Mouse (Mus musculus) mature B cell (primary cell): Measurements from ENCODE around the gene Lmo7.

Experiments used
- in situ Hi-C: fragments of 300-500 bp; cut with MboI; formaldehyde crosslinking; loops from 2 replicates; pipeline ENCODE4 v1.14.3; 2019

Gene Lmo7

DNA sequence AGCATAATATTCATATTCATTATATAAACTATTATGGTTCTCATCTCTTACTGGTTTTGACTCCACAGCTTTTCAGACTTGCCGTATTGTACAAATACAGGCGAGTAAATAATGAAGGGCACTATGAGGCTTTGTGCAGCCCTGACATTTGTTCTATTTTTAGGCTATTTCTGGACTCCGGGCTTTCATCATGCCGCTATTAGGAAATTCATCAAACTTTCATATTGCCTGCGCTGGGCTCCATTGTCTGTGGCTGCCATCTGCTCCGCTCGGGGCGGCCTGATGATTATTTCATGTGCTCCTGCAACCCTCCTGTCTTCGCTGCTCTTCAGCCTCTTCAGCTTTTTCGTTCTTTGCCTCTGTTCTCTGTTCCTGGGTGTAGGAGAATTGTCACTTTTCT lies 50.3 kb downstream of the Lmo7 start:
- in situ Hi-C loops: no loop called here

DNA sequence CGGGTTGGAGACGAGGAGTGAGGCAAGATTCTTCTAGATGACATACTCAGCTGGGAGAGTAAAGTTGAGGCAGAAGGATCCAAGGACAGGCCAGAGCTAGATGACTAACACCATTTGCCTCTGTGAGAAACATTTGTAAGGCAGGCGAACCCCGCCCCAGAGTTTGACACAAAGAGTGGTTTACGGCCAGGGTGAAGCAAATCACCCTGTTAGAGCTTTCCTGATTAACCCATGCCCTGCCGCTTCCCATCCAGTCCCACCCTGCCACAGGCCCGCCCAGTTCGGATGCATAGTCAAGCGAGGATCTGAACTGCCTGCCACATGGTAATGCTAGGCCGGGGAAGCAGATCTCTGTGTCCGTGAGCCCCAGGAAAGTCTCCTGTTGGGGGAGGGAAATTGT lies 51.5 kb downstream of the Lmo7 start:
- in situ Hi-C loops: no loop called here

DNA sequence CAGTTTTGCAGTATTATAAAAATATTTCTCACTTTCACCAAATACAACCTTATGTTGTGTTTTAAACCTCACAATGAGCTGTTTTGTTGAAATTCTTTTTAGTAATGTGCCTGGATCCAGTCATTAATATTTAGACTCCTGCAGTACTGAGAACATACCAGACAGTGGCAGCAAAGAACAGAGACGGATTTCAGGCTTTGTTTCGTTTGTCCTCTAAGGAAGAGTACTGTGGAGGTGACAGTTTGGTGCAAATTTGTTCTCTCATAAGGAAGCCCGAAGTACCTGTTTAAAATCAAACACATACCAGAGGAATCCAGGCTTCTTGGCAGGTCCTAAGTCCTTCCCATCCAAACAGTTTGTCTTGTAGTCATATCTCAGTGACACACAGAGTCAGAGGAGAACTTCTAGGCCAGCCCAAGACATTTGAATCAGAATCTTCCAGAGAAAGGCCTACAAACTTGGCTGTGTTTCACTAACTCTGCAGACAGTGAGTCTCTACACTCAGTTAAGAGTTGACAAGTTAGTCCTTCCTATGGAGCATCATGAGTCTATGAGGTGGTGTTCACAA lies 52.3 kb downstream of the Lmo7 start:
- in situ Hi-C loops: no loop called here

DNA sequence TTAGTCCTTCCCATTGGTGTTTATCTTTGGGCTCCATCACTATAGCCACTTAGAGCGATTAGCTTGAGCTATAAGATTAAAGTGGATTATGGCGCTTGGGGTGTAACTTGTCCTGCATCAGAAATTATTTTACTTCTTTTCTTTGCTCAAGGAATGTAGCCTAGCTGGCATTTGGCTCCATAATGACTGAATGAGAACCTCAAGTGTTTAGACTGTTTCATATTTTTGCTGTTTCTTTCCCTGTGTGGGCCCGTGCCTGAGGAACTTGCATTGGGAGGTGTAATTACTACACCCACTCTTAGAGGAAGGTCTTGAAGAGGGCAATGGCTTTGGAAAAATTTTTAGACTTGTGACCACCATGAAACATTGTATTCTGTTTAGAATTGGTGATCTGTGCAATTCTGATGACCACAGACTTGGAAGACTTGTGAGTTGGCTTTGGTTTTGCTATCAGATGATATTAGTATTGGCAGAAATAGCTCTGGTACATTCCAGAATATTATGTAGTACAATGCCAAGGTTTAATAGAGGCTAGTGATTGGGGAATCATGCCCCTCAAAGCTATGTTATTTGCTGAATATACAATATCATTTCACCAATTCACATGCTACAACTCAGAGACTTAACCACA lies 54.7 kb downstream of the Lmo7 start:
- in situ Hi-C loops: no loop called here

DNA sequence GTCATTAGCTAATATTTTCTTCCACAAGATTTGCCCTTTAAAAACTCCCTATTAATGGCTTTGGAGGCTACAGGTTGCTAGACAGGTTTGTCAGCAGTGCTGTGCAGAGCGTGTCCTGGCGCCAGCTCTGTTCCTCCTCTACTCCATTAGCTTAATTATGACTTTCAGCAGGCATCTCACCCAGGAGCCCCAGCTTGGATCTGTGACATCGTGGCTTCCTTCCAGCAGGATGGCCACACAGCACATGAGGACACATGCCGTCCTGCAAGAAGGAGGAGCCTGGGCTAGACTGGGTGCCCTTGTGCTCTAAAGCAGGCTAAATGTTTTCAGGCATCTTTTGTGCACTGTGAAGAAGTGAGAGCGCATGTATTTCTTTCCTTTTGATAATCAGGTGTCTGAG lies 58.1 kb downstream of the Lmo7 start:
- in situ Hi-C loops: no loop called here

DNA sequence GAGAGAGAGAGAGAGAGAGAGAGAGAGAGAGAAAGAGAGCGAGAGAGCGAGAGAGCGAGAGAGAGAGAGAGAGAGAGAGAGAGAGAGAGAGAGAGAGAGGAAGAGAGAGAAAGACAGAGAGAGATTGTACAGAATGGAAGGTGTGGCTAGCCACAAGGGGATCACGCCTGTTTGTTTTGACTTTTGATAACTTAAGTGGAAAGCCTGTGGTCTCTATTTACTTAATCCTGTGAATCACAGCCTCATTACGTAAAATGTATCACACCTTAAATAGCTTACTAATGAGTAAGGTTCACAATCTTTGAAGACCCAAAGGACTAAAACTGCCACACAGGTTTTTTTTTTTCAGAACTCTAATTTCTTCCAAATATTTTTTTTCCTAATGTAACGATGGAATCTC lies 58.7 kb downstream of the Lmo7 start:
- in situ Hi-C loops: no loop called here

DNA sequence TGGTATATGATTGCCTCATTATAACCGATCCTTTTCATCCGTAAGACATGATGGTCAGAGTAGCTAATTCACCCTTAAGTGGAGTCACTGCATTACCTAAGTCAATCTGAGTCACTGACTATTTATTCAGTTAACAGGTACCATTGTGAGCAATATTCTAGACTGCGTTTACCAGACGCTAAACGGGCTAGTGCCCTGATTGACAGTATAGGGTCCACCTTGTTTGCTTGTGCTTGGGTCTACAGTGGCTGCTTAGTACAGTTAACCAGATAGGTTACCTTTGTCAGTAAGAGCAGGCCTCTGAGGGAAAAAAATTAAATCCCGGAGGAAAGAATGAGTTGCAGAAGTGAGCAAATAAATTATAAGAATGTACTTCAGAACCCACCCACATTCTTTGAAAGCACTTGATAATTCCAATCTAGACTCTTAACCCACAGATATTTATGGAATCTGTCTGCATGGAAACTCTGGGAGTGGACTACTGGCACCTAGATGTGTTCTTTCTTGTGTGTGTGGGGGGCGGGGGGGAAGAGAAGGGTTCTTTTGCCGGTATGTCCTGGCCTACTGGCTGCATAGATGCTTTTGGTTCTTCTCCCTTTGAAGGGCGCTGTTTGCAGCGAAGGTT lies 64.9 kb downstream of the Lmo7 start:
- in situ Hi-C loops: no loop called here

DNA sequence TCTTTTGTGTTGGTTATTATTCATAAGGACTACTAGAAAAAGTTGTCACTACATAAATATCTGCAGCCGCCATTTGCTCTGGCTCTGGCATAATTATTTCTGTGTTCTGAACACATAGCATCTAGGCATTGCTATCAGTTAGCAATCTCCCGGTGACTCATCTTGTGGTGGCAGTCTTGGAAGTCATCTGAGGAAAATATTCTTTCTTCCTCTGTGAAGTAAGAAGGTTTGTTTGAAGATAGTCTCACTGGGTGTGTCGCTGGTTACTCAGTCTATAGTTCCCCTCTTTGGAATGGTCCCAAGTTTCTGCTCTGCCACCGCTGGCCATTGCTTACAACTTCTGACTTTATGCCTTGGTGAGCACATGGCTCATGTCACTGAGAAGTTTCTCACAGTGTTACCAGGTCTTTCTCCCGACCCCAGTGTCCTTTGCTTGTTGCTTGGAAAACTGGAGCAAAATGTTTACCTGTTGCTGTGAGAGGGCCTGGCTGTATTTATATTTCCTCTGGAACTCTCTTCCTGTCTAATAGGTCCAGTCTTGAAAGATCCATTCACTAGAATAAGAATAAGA lies 68.3 kb downstream of the Lmo7 start:
- in situ Hi-C loops: no loop called here

DNA sequence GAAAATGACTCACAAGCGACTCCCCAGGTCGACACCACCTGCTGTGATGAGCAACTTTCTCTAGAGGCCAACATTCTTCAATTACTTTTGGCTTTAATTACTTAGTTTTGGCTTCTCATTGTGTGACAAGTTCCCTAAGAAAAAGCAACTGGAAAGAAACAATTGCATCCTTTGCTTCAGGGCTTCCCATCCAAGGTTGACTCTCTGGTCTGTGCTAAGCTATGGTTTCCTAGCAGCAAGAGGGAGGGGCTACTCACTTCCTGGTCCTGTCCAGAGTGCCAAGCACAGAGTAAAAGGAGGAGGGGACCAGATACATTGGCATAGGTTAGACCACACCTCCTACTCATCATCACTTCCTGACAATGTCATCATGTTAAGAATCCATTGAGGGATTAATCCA lies 69.0 kb downstream of the Lmo7 start:
- in situ Hi-C loops: no loop called here

DNA sequence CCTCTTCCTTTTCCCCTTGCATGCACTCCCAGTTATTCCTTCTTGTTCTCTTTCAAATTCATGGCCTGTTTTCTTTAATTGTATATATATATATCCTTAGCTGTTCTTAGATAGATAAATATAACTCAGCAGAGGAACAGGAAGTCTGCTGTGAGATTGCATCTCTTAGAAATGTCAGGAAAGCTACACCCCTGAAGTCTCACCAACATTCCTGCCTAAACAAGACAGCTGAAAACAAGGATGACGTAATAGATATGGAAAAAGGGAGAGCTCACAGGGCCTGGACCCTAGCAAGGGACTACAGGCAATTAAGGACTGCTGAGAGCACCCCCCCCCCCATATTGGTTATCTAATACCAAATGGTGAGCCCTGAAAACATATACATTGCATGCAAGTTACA lies 71.9 kb downstream of the Lmo7 start:
- in situ Hi-C loops: no loop called here

DNA sequence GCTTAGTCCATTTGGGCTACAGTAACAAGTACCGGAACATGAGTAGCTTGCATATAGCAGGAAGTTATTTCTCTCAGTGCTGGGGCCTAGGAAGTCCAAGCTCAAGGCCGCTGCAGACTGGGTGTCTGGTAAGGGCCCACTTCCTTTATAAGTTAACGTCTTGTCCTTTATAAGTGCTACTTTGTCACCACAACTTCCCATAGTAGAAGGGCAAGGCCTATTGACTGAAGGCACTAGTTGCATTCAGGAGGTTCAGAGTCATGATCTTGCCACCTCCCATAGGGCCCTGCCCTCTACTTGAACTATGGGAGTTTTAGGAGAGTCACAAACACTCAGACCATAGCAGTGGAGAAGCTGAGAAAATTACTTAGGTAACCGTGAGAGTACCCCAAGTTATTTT lies 74.4 kb downstream of the Lmo7 start:
- in situ Hi-C loops: no loop called here

DNA sequence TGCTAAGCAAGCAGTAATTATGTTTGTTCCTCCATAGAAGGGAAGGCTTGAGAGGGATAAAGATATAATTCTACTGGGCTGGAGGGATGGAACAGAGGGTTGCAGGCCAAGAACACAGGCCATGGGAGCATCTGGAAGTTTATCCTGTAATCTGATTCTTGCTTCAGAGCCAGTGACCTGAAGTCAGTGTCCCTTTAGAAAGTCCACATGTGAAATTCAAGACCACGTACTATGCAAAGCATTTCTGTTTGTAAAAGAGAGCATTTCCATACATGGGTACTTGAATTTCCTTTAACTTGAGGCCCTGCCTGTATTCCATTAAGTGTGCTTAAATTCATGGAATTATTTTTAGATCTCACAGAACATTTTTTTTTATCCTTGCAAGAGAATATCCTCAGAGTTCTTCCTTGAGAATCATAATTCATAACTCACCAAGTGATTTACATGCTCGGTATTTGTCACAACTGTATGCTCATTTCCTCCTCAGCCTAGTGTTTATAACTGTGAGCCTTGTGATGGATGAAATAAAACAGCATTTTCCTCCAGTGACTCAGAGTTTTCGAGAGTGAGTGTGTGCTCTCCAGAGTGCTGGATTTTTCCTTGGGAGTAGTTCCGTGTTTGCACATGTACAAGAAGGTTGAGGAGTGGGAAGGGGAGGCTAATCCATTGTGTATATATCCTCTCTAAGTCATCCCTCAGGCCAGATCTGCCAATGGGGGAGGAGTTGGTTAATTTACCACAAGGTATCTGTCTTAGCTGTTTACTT lies 75.0 kb downstream of the Lmo7 start:
- in situ Hi-C loops: no loop called here

DNA sequence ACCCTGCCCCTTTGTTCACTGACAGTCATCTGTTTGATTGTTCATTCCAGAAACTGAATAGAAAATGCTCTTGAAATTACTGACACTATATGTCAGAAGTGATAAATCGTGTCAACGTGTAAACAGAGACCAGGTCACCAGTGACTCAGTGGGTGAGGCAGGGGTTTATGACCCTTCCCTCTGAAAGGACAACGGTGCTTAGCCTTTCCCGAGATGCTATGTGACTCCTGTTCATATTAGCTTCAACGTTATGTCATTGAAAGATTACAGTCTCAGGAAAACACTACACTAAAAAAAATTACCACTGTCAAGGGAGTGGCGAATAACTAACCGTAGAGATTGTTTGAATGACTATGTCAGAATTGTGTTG lies 75.6 kb downstream of the Lmo7 start:
- in situ Hi-C loops: no loop called here

DNA sequence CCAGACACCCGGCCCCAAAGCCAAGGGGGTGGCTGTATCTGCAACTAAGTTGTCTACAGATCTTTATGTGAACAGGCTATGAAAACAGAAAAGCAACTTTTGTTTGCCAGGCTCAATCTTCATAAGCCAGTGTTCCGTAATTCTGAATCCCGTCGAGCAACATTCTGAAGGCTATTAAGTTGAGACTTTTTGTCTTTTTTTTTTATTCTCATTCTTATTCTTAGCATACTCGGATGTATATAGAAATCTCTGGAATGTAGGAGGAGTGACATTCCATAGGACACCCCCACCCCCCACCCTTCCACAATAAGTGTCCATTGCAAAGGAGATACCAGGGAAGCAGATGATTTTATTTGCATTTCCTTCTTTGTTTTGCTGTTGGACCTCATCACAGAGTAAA lies 76.3 kb downstream of the Lmo7 start:
- in situ Hi-C loops: no loop called here

DNA sequence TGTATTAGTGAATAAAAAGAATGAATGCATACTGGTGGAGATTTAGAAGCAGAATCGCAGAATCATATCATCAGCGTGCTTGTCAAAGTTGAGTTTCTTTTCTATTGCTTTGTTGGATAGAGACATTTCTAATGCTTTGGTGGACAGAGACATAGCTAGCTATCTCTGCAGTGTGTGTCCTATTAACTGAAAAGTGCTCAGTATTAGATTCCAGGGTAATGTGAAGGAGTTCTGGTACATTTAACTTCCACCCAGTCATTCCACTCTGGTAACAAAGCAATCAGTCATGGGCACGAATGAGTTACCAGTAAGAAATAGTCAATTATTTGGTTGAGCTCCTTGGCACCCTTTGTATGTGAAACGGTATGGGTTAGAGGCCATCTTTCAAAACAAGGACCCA lies 76.8 kb downstream of the Lmo7 start:
- in situ Hi-C loops: no loop called here

DNA sequence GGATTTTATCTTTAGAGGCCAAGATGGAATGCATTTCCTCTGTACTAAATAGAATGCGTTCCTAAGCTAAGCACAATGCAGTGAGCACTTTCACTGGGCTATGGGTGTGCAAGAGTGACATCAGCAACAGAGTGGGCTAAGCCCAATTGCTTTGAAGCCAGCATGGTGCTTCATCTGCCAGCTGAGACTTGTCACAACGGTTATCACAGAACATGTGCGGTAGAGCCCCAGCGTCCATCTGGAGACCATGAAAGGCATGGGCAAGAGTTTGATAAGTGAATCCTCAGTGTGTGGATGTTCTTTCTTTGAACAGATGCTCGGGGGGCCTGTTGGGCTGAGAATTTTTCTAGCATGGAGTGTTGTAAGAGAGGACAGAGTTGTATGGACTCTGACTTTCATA lies 86.7 kb downstream of the Lmo7 start:
- in situ Hi-C loops: no loop called here

DNA sequence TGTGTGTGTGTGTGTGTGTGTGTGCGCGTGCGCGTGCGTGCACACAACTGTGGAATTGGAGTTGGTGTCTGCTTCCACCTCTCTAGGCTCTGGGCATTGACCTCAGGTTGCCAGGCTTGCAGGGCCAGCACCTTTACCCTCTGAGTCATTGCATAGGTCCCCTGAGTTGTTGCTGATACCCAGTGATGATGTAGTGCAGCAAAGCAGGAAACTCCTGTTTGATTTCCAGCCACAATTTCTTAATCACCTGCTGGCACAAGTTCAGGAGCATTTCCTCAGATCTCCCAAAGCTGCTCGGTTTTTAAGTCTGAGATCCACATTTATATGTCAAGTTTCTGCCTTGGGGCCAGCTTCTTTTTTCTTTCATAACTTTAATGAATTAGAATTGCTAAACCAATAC lies 92.6 kb downstream of the Lmo7 start:
- in situ Hi-C loops: no loop called here

DNA sequence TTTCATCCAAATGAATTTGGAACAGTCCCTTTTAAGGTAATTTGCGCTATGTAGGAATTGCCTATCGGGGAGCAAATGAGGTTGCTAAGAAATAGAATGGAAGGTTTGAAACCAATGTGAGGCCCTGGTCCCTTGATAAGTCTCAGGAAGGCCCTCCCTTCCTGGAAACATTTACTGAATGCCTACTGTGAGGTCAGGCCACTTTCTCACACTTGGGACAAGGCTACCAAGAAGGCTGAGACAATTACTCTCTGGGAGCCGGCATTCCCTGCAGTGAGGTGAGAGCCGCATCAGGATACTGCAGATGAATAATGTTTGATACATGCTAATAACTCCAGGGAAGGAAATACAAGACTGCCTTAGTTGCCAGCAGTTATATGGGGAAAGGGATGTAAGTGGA lies 93.1 kb downstream of the Lmo7 start:
- in situ Hi-C loops: no loop called here

DNA sequence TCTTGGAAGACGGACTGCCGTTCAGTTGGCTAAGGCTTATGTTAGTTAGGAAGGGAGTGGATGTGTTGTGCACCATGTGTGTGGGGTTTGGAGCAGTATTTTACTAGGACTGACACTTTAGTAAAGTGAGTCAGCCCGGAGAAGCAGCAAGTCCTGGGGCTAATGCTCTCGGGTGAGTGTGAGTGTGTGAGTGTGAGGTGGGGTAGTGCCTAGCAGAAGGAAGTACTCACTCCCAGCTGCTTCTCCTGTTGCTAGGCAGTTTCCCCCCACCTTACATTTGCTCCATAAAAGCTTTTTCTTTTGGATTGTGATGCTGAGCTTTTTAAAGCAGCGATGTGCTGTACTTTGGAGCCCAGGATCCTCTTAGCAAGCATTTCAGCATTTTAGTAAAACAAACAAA lies 99.9 kb downstream of the Lmo7 start:
- in situ Hi-C loops: no loop called here

DNA sequence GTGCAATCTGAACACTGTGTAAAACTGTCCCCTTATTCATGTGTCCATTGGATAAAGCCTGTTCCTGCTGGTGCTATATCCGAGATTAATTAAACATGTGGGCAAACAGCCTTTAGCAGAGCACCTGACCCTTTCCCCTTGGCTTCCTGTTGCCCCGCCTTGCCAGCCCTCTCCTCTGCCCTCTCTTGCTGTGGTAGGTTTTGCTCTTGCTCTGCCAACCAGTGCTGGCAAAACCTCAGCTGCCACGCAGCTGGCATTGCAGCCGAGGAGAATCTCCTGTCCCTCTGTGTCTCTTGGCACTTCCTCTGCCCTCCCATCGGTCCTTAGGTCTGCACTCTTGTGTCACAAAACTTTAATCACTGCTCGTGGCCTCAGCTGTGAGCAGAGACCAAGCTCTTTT lies 100.4 kb downstream of the Lmo7 start:
- in situ Hi-C loops: no loop called here

DNA sequence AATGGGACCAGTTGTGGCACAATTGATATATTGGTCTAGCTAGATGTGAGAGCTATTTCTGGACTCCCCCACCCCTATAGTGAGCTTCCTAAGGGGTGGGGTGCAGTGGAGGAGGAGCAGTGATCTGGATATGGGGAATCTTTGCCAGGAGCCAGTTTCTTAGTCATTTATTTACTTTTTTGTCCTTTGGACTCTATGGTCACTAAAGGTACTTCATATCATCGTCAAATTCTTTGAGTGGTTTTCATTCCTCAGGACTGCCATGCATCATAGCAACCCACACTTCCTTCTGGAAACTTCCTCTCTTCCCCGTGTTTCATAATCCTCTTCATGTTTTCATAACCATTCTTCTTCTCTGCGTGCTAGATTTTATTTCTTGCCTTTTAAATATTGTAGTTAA lies 104.4 kb downstream of the Lmo7 start:
- in situ Hi-C loops: no loop called here

DNA sequence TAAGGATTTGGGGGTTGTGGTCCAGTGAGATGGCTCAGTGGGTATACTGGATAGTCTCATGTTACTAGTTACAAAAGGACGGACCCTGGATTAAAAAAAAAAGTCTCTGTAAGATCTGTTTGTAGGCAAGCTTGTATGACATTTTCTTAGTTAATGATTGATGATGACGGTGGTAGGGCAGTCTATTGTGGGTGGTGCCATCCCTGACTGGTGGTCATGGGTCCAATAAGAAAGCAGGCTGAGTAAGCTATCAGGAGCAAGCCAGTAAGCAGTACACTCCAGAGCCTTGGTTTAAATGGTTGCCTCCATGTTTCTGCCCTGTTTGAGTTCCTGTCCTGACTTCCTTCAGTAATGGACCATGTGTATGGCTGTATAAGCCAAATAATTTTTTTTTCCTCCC lies 106.6 kb downstream of the Lmo7 start:
- in situ Hi-C loops: no loop called here

DNA sequence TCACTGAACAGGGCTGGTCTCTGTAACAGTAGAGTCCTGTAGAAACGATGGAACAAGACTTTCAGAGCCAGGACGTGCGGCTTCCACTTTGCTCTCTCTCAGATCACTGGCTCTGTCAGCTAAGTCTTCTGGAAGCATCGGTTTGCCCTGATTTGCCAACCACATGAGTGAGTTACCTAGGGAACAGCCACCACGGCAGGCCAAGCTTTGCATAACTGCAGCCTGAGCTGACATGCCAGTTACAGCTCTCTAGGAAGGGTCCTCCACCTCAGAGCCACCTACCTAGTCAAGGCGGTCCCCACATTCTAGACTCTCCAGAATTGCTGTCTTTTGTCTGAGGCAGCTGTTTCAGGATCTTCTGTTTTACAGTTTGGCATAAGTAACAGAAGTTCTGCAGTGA lies 107.4 kb downstream of the Lmo7 start:
- in situ Hi-C loops: no loop called here
